Mouse (Mus musculus) brain, embryonic 14.5 days (tissue): ENCODE measurements around the gene Pgm1.

Experiments used
- CTCF ChIP-seq: fragments of 200-500 bp; IDR thresholded peaks from 2 replicates; pipeline ENCODE4 v1.5.1; 2012; ENCODE audit warnings: inconsistent platforms, mild to moderate bottlenecking, moderate library complexity, borderline replicate concordance; ENCODE audit not compliant: insufficient read depth, insufficient read length; ENCODE audit errors: extremely low read depth
- POLR2A ChIP-seq: fragments of 200-500 bp; IDR thresholded peaks from 2 replicates; pipeline ENCODE4 v1.6.1; 2012; ENCODE audit warnings: mild to moderate bottlenecking, inconsistent platforms, borderline replicate concordance; ENCODE audit not compliant: poor library complexity, insufficient read depth, insufficient read length, severe bottlenecking; ENCODE audit errors: extremely low read depth

DNA sequence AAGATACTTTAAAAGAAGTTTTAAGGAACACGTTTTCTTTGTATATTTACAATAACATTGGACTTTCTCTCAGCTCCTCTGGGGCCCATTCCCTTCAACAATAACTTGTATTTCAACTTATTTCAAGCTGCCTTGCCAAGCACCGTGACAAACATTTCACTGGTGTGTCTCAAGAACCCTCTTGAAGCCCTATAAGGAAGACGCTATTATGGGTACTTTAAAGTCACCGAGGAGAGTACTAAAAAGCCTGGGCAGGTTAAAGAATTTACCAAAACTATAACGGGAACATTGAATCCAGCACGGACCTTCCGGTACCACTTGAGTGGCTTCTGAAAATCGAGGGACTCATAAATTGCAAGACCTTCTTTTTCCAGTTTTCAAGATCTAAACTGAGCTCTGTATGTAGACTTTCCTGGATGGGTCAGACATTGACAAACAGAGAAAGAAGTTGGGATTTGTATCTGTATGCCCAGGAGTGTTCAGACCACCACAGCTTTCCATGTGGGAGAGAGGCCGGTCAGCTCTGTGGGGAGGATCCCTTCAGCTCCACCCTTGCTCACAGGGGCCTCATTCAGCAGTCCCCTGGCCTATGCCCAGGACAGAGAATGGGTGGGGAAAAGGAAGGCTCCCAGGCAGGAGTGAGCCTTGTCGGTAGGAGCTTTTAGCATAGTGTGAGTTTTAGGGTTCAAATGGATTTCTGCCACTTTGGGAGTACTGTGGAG lies 1.5 kb downstream of the Pgm1 start:
- TF ChIP-seq CTCF (no peak), POLR2A (no peak)
